Mouse (Mus musculus): ENCODE results near the gene Arl3.

DNA sequence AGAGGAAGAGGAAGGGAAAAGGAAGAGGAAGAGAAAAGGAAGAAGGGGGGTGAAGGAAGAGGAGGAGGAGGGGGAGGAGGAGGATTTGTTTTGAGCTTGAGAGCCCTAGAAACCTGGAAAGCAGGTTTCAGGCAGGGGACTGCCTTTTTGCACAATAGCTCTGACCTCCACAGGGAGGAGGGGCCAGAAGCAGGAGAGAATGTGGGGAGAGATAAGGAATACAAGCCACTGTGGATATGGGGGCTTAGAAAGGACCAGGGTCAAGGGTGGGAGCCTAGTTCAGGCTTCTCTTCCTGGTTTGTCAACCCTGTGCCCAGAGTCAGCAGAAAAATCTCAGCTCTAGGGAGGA lies 49.9 kb downstream of the Arl3 start:
- no peak for TF ChIP-seq CTCF (conservative IDR thresholded peaks at IDR 0.05; ENCODE audit: low read length)
- TF ChIP-seq POU5F1 (IDR thresholded peaks at IDR 0.05; ENCODE audit: borderline replicate concordance, low read length) = no peak
- no peak for TF ChIP-seq NANOG (IDR thresholded peaks at IDR 0.05; ENCODE audit: borderline replicate concordance, low read length)

All from E14TG2a.4 (cell line).